In genomic region chr17:50291485-50292200, GRCm38 (mm10) we compare ENCODE assay signal across 10 mouse cellular contexts. TPM values are rescaled to one million over a fixed set of nuclear protein-coding genes. Genes with fewer than 3 reads are reported as not detected.
A peak's percentile ranks its signal among the peaks of the same experiment; 100 is the strongest.
DNase-seq lines count a peak whose midpoint lies in the region; ATAC-seq lines count a peak whose summit lies in the region.
"Had no signal": no experiment of that assay in that cellular context is flagged by ENCODE, and none has a peak within 500 bp of the region (broad histone marks: within the 10 kb centered on the region; RNA-seq: fewer than 3 reads in every experiment).

No protein-coding gene starts in this region.

- H3K27me3 ChIP-seq in kidney, embryonic 14.5 days (ENCODE audit: control insufficient read depth, insufficient read depth, low read length), result no peaks in the 10 kb centered on the region
- H3K27me3 ChIP-seq: limb, embryonic 15.5 days; stomach, embryonic 15.5 days had no signal

- no peak for ATAC-seq in megakaryocyte, adult 5-6 weeks (ENCODE audit: poor library complexity, severe bottlenecking)
- ATAC-seq in kidney, embryonic 14.5 days (ENCODE audit: low FRiP score, low TSS enrichment), result no peak

- no peaks in the 10 kb centered on the region for H3K4me1 ChIP-seq in kidney, embryonic 14.5 days (ENCODE audit: control insufficient read depth, insufficient read depth, low read length)

- H3K27ac ChIP-seq in kidney, embryonic 14.5 days (ENCODE audit: low read depth, low read length), result no peak overlapping the region

- no peak overlapping the region for H3K4me3 ChIP-seq in kidney, embryonic 14.5 days (ENCODE audit: low read length)

- H3K36me3 ChIP-seq in kidney, embryonic 14.5 days (ENCODE audit: control insufficient read depth, insufficient read depth, low read length), result no peaks in the 10 kb centered on the region
- H3K36me3 ChIP-seq: limb, embryonic 15.5 days; stomach, embryonic 15.5 days had no signal

- peak; percentile 74 for DNase-seq in heart, adult 11 months
- DNase-seq in heart, postnatal 4 days, result no peak
- DNase-seq in 3T3-L1 (ENCODE audit: low read depth, low spot score) (peak; percentile 69), adipocyte (ENCODE audit: low spot score) (peak; percentile 68)
- peak; percentile 33 for DNase-seq in hindlimb bud, embryonic 11.5 days (ENCODE audit: extremely low spot score, low read depth, low spot score)
- no peak for DNase-seq in ovary, postnatal 10 days (ENCODE audit: low spot score)

- no peak overlapping the region for H3K4me2 ChIP-seq in kidney, embryonic 14.5 days (replicated peaks; ENCODE audit: low read depth, low read length)

- H3K9me3 ChIP-seq in kidney, embryonic 14.5 days (ENCODE audit: control insufficient read depth, low read length), result peaks cover 11% of the 10 kb centered on the region
- H3K9me3 ChIP-seq: stomach, embryonic 15.5 days had no signal

- WGBS in kidney, embryonic 14.5 days, result 22% methylated on average over 3 of the region's 3 CpGs

- H3K9ac ChIP-seq in kidney, embryonic 14.5 days (ENCODE audit: low read depth, low read length), result no peak overlapping the region
- H3K9ac ChIP-seq: stomach, embryonic 15.5 days had no signal

RNA-seq across cellular contexts. Expression of gene Dazl, which starts 1.8 kb away (rescaled TPM):
- total RNA-seq in heart, postnatal 4 days (2021), result not detected
- 0.13 TPM in 1 of 2 replicates, not detected in the other for total RNA-seq in megakaryocyte, adult 5-6 weeks (2015)
- total RNA-seq in megakaryocyte, adult 5-6 weeks (2017), result not detected in 2 replicates
- polyA plus RNA-seq in kidney, embryonic 14.5 days (2014; fragmentation: Nextera tagmentation; extraction: Ambion mirVana), result not detected in 2 replicates

Comparison
In these comparisons a context has a peak if more than half of its experiments do, and no peak if none do; other contexts are left out.
1. DNase-seq: peak in heart, adult 11 months (single experiment), 3T3-L1 (single experiment), adipocyte (single experiment) and hindlimb bud, embryonic 11.5 days (single experiment); none in heart, postnatal 4 days (single experiment) and ovary, postnatal 10 days (single experiment).